Mouse (Mus musculus): ENCODE measurements around the gene Fam234a. TPM values are rescaled to one million over a fixed set of nuclear protein-coding genes. Genes with fewer than 3 reads are reported as not detected.

Gene Fam234a
- polyA plus RNA-seq, 1 experiment from 2014 or later: 45.0 TPM

DNA sequence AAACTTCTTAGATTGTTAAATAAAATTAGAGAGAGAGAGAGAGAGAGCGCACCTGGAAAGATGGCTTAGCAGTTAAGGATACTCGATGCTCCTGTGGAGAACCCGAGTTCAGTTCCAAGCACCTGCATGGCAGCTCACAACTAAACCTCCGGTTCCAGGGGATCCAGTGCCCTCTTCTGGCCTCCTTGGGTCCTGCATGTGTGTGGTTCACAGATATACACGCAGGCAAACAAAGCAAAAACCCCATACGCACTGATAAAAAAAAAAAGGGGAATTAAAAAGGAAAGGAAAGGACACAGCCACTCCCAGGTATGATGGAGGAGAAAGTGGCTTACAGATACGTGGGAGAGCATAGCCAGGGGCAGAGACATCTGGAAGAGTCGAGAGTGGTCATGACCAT is 11.2 kb downstream of the Fam234a start:
- Histone ChIP-seq H3K4me1 (peaks cover 8% of the 10 kb centered on the region; the same call in 1 of the 2 replicates), H3K9me3 (no peaks in the 10 kb centered on the region), H3K27me3 (replicated peaks) (no peaks in the 10 kb centered on the region), H3K9ac (no peak overlapping the region), H3K27ac (replicated peaks) (no peak overlapping the region), H3K4me2 (no peak overlapping the region), H3K36me3 (0 out of 2 replicates have a peak, but pooled peaks cover 4% of the 10 kb centered on the region), H3K4me3 (no peak overlapping the region)
- WGBS: 70% methylated on average over 8 of the region's 8 CpGs
- no peak for ATAC-seq (ENCODE audit: extremely low read depth, insufficient number of reproducible peaks, low FRiP score, low TSS enrichment)

DNA sequence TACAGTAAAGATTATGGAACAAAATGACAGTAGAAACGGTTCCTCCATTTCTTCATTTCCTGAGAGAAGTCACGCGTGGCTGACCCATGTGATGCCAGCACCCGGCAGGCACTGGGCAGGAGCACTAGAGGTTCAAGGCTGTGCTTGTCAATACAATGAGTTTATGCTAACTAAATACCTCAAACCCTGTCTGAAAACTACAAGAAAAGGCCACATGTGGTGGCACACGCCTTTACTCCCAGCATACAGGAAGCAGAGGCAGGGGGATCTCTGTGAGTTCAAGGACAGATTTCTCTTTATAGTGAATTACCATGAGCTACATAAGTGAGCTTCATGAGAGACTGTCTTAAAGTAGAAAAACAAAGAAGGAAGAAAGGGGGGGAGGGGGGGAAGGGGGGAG is 12.9 kb downstream of the Fam234a start:
- no peaks in the 10 kb centered on the region for H3K9me3 ChIP-seq
- 80% methylated on average over 5 of the region's 5 CpGs for WGBS
- H3K4me2 ChIP-seq: no peak overlapping the region
- H3K27me3 ChIP-seq (replicated peaks): no peaks in the 10 kb centered on the region
- H3K4me1 ChIP-seq: peaks cover 6% of the 10 kb centered on the region; the same call in 1 of the 2 replicates
- no peak overlapping the region for H3K4me3 ChIP-seq
- no peak overlapping the region for H3K9ac ChIP-seq
- H3K27ac ChIP-seq (replicated peaks): no peak overlapping the region
- H3K36me3 ChIP-seq: 0 out of 2 replicates have a peak, but pooled peaks cover 4% of the 10 kb centered on the region
- no peak for ATAC-seq (ENCODE audit: extremely low read depth, insufficient number of reproducible peaks, low FRiP score, low TSS enrichment)

DNA sequence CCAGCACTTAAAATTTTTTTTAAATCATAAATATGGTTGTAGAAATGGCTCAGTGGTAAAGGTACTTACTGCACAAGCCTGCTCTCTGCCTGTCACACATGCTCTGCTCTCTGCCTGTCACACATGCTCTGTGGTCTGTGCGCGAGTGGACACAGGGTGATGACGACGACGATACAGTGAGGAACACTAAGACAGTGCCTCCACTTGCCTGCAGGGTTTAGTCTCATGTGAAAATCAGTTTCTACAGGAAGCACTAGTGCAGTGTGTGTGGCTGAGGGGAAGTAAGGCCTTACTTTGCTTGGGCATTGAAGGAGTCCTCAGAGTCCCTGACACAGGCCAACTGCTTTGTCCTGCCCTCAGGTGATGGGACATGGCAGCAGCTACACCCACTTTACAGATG is 14.3 kb downstream of the Fam234a start:
- H3K4me1 ChIP-seq: peaks cover 10% of the 10 kb centered on the region
- 90% methylated on average over 5 of the region's 5 CpGs for WGBS
- ATAC-seq (ENCODE audit: extremely low read depth, insufficient number of reproducible peaks, low FRiP score, low TSS enrichment): no peak

DNA sequence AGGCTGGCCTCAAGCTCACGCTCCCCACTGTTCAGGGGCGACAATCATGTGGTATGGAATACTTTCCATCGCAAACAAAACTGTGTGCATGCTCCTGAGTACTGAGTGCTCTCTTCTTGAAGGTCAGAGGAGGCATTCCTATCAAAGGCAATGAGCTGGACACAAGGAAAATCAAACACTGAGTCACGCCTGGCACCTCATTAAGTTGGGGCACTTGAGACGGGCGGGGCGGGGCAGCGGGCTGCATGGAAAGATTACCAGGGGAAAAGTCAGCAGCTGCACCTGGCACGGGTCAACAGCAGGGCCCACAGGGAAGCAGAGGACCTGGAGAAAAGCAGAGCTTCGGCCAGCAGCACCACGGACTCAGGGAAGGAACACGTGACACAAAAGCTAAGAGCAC is 18.9 kb downstream of the Fam234a start:
- Histone ChIP-seq H3K4me1 (peaks cover 10% of the 10 kb centered on the region), H3K27ac (replicated peaks) (no peak overlapping the region), H3K9ac (no peak overlapping the region), H3K36me3 (0 out of 2 replicates have a peak, but pooled peaks cover under 1% of the 10 kb centered on the region), H3K9me3 (no peaks in the 10 kb centered on the region), H3K4me2 (no peak overlapping the region), H3K4me3 (no peak overlapping the region), H3K27me3 (replicated peaks) (no peaks in the 10 kb centered on the region)
- no peak for ATAC-seq (ENCODE audit: extremely low read depth, insufficient number of reproducible peaks, low FRiP score, low TSS enrichment)
- 62% methylated on average over 12 of the region's 12 CpGs for WGBS

More for the DNA sequence above, 14.3 kb downstream of the Fam234a start:
- H3K4me2 ChIP-seq: no peak overlapping the region
- H3K9ac ChIP-seq: no peak overlapping the region
- H3K27ac ChIP-seq (replicated peaks): no peak overlapping the region
- H3K4me3 ChIP-seq: no peak overlapping the region
- H3K36me3 ChIP-seq: 0 out of 2 replicates have a peak, but pooled peaks cover 4% of the 10 kb centered on the region
- H3K9me3 ChIP-seq: no peaks in the 10 kb centered on the region
- no peaks in the 10 kb centered on the region for H3K27me3 ChIP-seq (replicated peaks)

DNA sequence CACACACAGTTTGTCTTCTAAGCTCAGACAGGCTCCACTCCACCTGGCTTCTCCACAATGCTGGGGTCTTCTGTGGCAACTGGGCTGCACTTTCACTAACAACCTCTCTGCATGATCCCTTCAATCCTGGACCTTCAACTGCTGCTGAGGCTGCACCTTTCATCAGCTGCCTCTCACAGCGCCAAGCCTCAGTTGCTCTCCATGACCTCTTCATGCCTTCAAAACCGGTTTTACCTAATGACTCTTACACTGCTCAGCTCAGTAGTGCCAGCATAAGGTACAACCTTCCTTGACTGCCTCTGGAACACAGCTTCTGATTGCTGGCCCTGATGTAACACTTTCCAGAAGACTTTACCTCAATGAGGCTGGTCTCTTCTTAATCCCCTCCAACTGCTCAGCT is 22.5 kb downstream of the Fam234a start:
- Histone ChIP-seq H3K27me3 (replicated peaks) (no peaks in the 10 kb centered on the region), H3K36me3 (peaks cover 27% of the 10 kb centered on the region), H3K4me1 (peaks cover 10% of the 10 kb centered on the region), H3K9ac (no peak overlapping the region), H3K9me3 (no peaks in the 10 kb centered on the region), H3K27ac (replicated peaks) (no peak overlapping the region), H3K4me3 (no peak overlapping the region), H3K4me2 (no peak overlapping the region)
- WGBS: 58% methylated on average over 2 of the region's 2 CpGs
- ATAC-seq (ENCODE audit: extremely low read depth, insufficient number of reproducible peaks, low FRiP score, low TSS enrichment): no peak

DNA sequence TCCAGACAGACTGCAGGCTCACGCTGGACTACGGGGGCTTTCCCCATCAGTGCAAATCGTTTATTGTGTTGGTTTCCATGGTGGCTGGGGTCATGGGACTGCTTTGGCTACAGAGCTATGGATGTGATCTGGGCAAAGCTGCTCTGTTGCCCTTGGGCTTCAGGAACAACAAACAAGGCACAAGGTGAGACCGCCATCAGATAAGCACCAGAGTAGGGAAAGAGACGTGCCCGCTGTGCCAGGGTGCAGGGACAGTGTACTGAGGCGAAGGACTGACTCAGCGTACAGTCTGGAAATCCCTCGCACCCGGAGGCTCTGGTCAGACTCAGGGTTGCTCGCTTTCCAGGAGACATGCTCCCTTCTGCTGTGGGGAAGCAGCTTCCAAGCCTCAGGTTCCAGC is 31.4 kb downstream of the Fam234a start:
- Histone ChIP-seq H3K9ac (no peak overlapping the region), H3K4me3 (no peak overlapping the region), H3K27ac (replicated peaks) (no peak overlapping the region), H3K36me3 (peaks cover 37% of the 10 kb centered on the region), H3K4me1 (no peaks in the 10 kb centered on the region), H3K27me3 (replicated peaks) (peaks cover 9% of the 10 kb centered on the region; the same call in 1 of the 2 replicates), H3K4me2 (no peak overlapping the region), H3K9me3 (no peaks in the 10 kb centered on the region)
- 79% methylated on average over 11 of the region's 11 CpGs for WGBS
- ATAC-seq (ENCODE audit: extremely low read depth, insufficient number of reproducible peaks, low FRiP score, low TSS enrichment): no peak

DNA sequence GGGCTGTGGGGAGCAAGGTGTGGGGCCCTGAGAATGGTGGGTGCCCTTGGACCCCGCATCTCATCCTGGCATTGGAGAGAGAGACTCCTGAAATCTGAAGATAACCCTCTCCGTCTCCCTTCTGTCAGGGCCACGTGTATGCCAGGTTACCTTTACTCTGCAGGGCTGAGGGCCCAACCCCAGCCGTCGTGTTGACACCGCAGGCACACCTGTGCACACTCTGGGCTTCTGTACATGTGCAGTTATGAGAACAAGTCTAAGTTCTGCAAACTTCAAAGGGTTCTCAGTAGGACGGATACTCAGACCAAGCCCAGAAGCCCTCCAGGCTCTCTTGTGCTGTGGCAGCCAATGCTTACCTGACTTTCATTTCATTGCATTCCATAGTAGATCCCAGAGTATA is 31.8 kb downstream of the Fam234a start:
- Histone ChIP-seq H3K27me3 (replicated peaks) (peaks cover 13% of the 10 kb centered on the region; the same call in 1 of the 2 replicates), H3K9ac (no peak overlapping the region), H3K4me1 (no peaks in the 10 kb centered on the region), H3K4me3 (no peak overlapping the region), H3K4me2 (no peak overlapping the region), H3K27ac (replicated peaks) (no peak overlapping the region), H3K36me3 (peaks cover 36% of the 10 kb centered on the region), H3K9me3 (no peaks in the 10 kb centered on the region)
- 81% methylated on average over 7 of the region's 7 CpGs for WGBS
- ATAC-seq (ENCODE audit: extremely low read depth, insufficient number of reproducible peaks, low FRiP score, low TSS enrichment): no peak

DNA sequence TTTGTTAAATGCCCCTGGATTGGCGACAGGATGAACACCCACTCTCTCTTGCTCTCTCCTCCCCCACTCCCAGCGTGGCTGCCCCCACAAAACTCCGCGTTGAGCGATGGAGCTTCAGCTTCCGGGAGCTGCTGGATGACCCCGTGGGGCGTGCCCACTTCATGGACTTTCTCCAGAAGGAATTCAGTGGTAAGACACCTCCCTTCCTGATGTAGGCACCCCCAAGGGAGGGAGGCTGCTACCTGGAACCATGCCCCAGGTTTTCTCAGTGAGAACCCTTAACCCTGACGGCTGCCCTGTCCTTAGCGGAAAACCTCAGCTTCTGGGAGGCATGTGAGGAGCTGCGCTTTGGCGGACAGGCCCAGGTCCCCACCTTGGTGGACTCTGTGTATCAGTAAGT is 36.4 kb downstream of the Fam234a start, which contains the start of gene Arhgdig:
Gene Arhgdig (minus strand): TSS at position 101 of the 400 bp plus-strand sequence.
- Histone ChIP-seq H3K4me3 (no peak within 1 kb of the TSS), H3K36me3 (peaks cover 3% of the 10 kb centered on the region; the same call in 1 of the 2 replicates), H3K4me1 (peaks cover 11% of the 10 kb centered on the region), H3K9ac (no peak within 1 kb of the TSS), H3K9me3 (no peaks in the 10 kb centered on the region), H3K27me3 (replicated peaks) (peaks cover 56% of the 10 kb centered on the region), H3K27ac (replicated peaks) (no peak within 1 kb of the TSS), H3K4me2 (no peak within 1 kb of the TSS)
- 82% methylated on average over 12 of the region's 12 CpGs for WGBS
- ATAC-seq (ENCODE audit: extremely low read depth, insufficient number of reproducible peaks, low FRiP score, low TSS enrichment): no peak

DNA sequence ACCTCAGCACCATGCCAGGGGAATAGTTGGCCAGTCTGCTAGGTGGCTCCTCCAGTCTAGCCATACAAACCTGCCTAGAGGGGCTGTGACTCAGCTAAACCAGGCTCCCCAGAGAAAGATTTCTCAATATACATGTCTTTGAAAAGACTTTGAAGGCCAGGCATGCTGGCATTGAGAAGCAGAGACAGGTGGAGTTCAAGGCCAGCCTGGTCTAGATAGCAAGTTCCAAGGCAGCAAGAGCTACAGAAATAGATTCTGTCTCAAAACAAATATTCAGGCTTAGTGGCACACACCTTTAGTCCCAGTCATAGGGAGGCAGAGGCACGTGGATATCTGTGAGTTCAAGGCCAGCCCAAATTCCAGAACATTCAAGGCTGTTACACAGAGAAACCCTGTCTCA is 37.6 kb downstream of the Fam234a start:
- WGBS: 52% methylated on average over 1 of the region's 1 CpGs
- Histone ChIP-seq H3K4me2 (no peak overlapping the region), H3K4me3 (no peak overlapping the region), H3K27ac (replicated peaks) (no peak overlapping the region), H3K9me3 (no peaks in the 10 kb centered on the region), H3K36me3 (no peaks in the 10 kb centered on the region), H3K9ac (no peak overlapping the region), H3K27me3 (replicated peaks) (peaks cover 69% of the 10 kb centered on the region), H3K4me1 (peaks cover 15% of the 10 kb centered on the region)
- no peak for ATAC-seq (ENCODE audit: extremely low read depth, insufficient number of reproducible peaks, low FRiP score, low TSS enrichment)

DNA sequence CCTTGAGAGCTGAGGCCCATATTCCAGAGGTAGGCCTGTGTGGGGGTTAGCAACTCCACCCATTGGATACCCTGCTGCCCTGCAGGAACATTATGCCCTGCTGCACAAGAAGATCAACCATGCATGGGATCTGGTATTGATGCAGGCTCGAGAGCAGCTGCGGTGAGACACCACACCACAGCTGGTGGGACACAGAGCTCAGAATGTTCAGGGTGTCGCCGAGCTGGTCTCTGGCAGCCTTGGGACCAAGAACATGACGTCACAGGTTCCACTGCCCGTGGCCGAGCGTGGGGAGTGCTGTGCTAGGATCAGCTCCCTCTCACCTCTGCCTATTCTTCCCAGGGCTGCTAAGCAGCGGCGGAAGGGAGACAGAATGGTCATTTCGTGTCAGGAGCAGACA is 39.3 kb downstream of the Fam234a start:
- Histone ChIP-seq H3K36me3 (no peaks in the 10 kb centered on the region), H3K9ac (no peak overlapping the region), H3K4me3 (no peak overlapping the region), H3K9me3 (no peaks in the 10 kb centered on the region), H3K4me1 (peaks cover 26% of the 10 kb centered on the region), H3K27ac (replicated peaks) (no peak overlapping the region), H3K27me3 (replicated peaks) (peaks cover 79% of the 10 kb centered on the region), H3K4me2 (no peak overlapping the region)
- no peak for ATAC-seq (ENCODE audit: extremely low read depth, insufficient number of reproducible peaks, low FRiP score, low TSS enrichment)
- 22% methylated on average over 11 of the region's 11 CpGs for WGBS

DNA sequence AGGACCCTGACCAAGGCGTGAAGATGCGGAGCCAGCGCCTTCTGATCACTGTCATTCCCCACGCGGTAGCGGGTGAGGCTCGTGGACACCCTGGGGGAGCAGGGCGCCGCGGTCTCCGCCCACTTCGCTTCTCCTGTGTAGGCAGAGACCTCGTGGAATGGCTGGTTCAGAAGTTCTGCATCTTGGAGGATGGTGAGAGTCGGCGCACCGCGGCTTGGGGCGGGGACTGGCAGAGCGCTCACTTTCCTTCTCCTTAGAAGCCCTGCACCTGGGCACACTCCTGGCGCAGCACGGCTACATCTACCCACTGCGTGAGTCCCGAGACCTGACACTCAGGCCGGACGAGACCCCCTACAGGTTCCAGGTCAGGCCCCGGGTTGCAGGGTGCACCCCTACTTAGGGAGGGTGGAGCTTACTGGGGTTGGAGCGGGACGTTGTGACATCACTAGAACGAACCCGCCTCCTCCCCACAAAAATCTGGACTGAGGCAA is 40.7 kb downstream of the Fam234a start:
- Histone ChIP-seq H3K9ac (peak overlapping the region; percentile 76), H3K4me2 (peak overlapping the region; percentile 98), H3K4me1 (peaks cover 26% of the 10 kb centered on the region), H3K27me3 (replicated peaks) (peaks cover 89% of the 10 kb centered on the region), H3K9me3 (no peaks in the 10 kb centered on the region), H3K36me3 (no peaks in the 10 kb centered on the region; the same call in 1 of the 2 replicates), H3K4me3 (peak overlapping the region; percentile 63), H3K27ac (replicated peaks) (no peak overlapping the region)
- WGBS: 2% methylated on average over 30 of the region's 30 CpGs
- ATAC-seq (ENCODE audit: extremely low read depth, insufficient number of reproducible peaks, low FRiP score, low TSS enrichment): no peak

DNA sequence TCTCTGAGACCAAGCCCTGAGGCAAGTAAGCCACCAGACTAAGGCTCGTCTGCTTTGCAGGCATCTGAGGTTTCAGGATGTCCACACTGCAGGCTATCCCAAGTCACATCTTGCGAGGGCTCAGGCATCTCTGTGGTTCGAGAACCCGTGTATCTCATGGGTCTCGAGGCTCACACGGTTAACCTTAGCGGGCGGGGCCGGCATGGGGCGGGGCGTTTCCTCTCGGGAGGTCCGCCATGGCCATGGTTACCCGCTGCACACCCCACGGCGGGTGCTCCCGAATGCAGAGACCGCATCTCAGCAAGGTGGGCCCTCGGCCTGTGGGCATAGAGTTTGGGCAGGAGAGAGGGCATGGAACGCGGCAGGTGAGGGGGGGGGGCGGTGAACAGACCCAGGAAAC is 41.3 kb downstream of the Fam234a start, which contains the start of gene Rgs11:
Gene Rgs11 (plus strand): TSS at position 215 of the 400 bp plus-strand sequence.
- H3K27me3 ChIP-seq (replicated peaks): peaks cover 87% of the 10 kb centered on the region
- no peak for ATAC-seq (ENCODE audit: extremely low read depth, insufficient number of reproducible peaks, low FRiP score, low TSS enrichment)
- H3K36me3 ChIP-seq: peaks cover 5% of the 10 kb centered on the region
- H3K4me1 ChIP-seq: peaks cover 26% of the 10 kb centered on the region
- WGBS: 2% methylated on average over 22 of the region's 22 CpGs
- no peaks in the 10 kb centered on the region for H3K9me3 ChIP-seq
- H3K4me3 ChIP-seq: peak within 1 kb of the TSS; percentile 63
- H3K27ac ChIP-seq (replicated peaks): no peak within 1 kb of the TSS
- peak within 1 kb of the TSS; percentile 98 for H3K4me2 ChIP-seq
- peak within 1 kb of the TSS; percentile 76 for H3K9ac ChIP-seq
